Mouse (Mus musculus) cortical plate, adult 2 months (tissue): ENCODE data around the gene Ccl20.

ENCODE experiments used
- CTCF ChIP-seq: fragments of 200-500 bp; IDR thresholded peaks from 2 replicates; pipeline ENCODE4 v1.5.1; 2011; ENCODE audit warnings: mild to moderate bottlenecking, control low read depth, low read length; ENCODE audit not compliant: insufficient read depth; ENCODE audit errors: extremely low read depth
- POLR2A ChIP-seq: fragments of 200-500 bp; IDR thresholded peaks from 2 replicates; pipeline ENCODE4 v1.6.1; 2011; ENCODE audit warnings: mild to moderate bottlenecking, low read length, control low read depth; ENCODE audit not compliant: insufficient read depth; ENCODE audit errors: extremely low read depth

GRCm38 (mm10) chr1:83077016-83077415, 39.5 kb upstream of the Ccl20 start:
- TF ChIP-seq CTCF (no peak), POLR2A (no peak)
